Mouse (Mus musculus) megakaryocyte, embryonic 14.5 days (primary cell): ENCODE measurements around the gene Klf2.

Experiments
- FLI1 ChIP-seq: IDR thresholded peaks from 2 replicates; pipeline ENCODE4 v1.6.1; 2012; ENCODE audit warnings: low read length, inconsistent platforms, mixed read lengths
- GATA1 ChIP-seq: IDR thresholded peaks from 3 replicates; pipeline ENCODE4 v1.6.1; 2012; ENCODE audit warnings: mixed read lengths, low read length, inconsistent platforms, borderline replicate concordance

DNA sequence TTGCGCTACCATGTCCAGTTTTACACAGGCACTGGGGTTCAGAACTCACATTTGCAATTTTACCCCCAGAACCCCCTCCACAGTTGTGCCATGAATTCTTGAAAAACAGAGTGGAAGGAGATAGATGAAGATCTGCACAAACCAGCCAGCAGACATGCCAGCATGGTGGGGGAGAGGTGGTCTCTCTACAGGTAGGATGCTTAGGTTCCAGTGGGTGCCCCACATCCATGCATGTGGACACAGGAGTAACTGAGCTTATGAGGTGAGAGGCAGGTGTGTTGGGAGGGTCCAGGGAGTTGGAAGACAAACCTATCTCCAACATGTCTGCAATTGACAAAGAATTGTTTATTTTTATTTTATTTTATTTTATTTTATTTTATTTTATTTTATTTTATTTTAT is 19.9 kb upstream of the Klf2 start:
- TF ChIP-seq GATA1: no peak
- TF ChIP-seq FLI1: no peak
